Mouse (Mus musculus): ENCODE results near the gene Pigp.
A peak's percentile ranks its signal among the peaks of the same experiment; 100 is the strongest.
"Not testable (repeated sequence)": the region's sequence is repeated elsewhere in the genome, so short reads cannot be mapped to it uniquely, and the experiment has no call there.

Pigp gene

GRCm38 (mm10) chr16:94358091-94358490 lies 13.6 kb downstream of the Pigp start:
- DNase-seq (ENCODE audit: low spot score), result no peak

- no peak for DNase-seq (ENCODE audit: low spot score)
Observed at GRCm38 (mm10) chr16:94356776-94357494, 14.7 kb downstream of the Pigp start.

- DNase-seq (ENCODE audit: low spot score), result no peak
Observed at GRCm38 (mm10) chr16:94356046-94356445, 15.6 kb downstream of the Pigp start.

GRCm38 (mm10) chr16:94354450-94354849 lies 17.2 kb downstream of the Pigp start:
- no peak for DNase-seq (ENCODE audit: low spot score)

GRCm38 (mm10) chr16:94350287-94350677 lies 21.4 kb downstream of the Pigp start:
- no peak for DNase-seq (ENCODE audit: low spot score)

GRCm38 (mm10) chr16:94349588-94350286 lies 21.9 kb downstream of the Pigp start:
- no peak for DNase-seq (ENCODE audit: low spot score)

GRCm38 (mm10) chr16:94348779-94349178 lies 22.9 kb downstream of the Pigp start:
- no peak for DNase-seq (ENCODE audit: low spot score)

GRCm38 (mm10) chr16:94347080-94347731 lies 24.4 kb downstream of the Pigp start:
- no peak for DNase-seq (ENCODE audit: low spot score)

- DNase-seq (ENCODE audit: low spot score), result no peak
Observed at GRCm38 (mm10) chr16:94345733-94346132, 25.9 kb downstream of the Pigp start.

- not testable (repeated sequence) for DNase-seq (ENCODE audit: low spot score)
Observed at GRCm38 (mm10) chr16:94339164-94340160, 32.2 kb downstream of the Pigp start.

GRCm38 (mm10) chr16:94335656-94336055 lies 36.0 kb downstream of the Pigp start:
- DNase-seq (ENCODE audit: low spot score), result no peak

GRCm38 (mm10) chr16:94331886-94332252 lies 39.8 kb downstream of the Pigp start:
- peak; percentile 71 for DNase-seq (ENCODE audit: low spot score)

GRCm38 (mm10) chr16:94331233-94331885 lies 40.3 kb downstream of the Pigp start:
- DNase-seq (ENCODE audit: low spot score), result no peak

GRCm38 (mm10) chr16:94330429-94330828 lies 41.2 kb downstream of the Pigp start:
- DNase-seq (ENCODE audit: low spot score), result no peak

GRCm38 (mm10) chr16:94328881-94329867 lies 42.5 kb downstream of the Pigp start:
- no peak for DNase-seq (ENCODE audit: low spot score)

- DNase-seq (ENCODE audit: low spot score), result no peak
Observed at GRCm38 (mm10) chr16:94327781-94328711, 43.6 kb downstream of the Pigp start, which contains the start of gene Ripply3. Ripply3 (plus strand) TSS chr16:94328420.

GRCm38 (mm10) chr16:94326008-94326407 lies 45.6 kb downstream of the Pigp start:
- no peak for DNase-seq (ENCODE audit: low spot score)

- DNase-seq (ENCODE audit: low spot score), result no peak
Observed at GRCm38 (mm10) chr16:94323681-94324080, 48.0 kb downstream of the Pigp start.

- DNase-seq (ENCODE audit: low spot score), result no peak
Observed at GRCm38 (mm10) chr16:94320223-94320622, 51.4 kb downstream of the Pigp start.
